Mouse (Mus musculus) thymus, postnatal 0 days (tissue): ENCODE measurements around the gene Dnajc25. TPM values are rescaled to one million over a fixed set of nuclear protein-coding genes. Genes with fewer than 3 reads are reported as not detected.

Source experiments
- DNase-seq: peaks from one replicate; pipeline ENCODE4 v3.0.0-alpha.2; 2015; ENCODE audit warnings: low spot score
- polyA plus RNA-seq: library from polyadenylated mRNA; unstranded; fragments of >200 nt; fragmentation: Nextera tagmentation; extraction: Ambion mirVana; gene quantifications from 2 replicates; pipeline ENCODE4 v1.2.1, GENCODE M21; 2015

The Dnajc25 gene
- 5.7 and 6.9 TPM in 2 replicates for polyA plus RNA-seq

DNA sequence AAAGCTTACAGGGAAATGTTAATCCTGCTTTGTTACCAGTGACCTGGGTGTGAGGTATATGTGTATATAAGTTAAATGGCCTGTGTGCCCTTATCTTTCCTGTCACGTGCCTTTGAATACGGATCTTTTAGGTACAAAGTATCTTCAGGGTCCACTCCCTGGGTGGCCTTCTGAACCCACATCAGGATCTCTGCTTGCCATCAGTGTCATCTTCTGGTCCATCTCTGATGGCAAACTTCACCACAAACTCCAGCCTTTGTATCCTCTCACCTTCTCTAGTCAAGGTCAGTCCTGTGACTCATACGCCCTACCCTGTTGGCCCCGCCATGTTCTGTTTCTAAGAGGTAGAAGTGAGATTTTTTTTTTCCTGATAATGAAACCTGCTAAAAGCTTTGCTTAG is at the start of gene Dnajc25:
Gene Dnajc25 (plus strand): TSS at position 301 of the 400 bp plus-strand sequence.
- no peak for DNase-seq

DNA sequence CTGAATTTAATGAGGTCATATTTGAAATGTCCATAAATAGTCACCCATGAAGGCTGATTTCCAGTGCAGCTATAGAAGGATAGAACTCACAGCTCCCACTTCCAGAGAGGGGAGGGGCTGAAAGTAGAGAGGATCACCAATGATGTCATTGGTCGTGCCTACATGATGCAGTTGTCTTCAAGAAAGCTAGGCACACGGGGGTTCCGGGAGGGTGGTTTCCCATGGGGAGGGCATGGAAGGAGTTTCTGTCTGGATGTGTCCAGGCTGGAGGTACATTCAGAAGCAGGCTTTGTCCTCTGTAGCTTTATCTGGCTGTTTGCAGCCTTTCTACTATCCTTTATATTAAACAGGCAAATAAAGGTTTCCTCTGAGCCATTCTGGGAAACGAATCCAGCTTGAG is 46.5 kb upstream of the Dnajc25 start:
- no peak for DNase-seq

DNA sequence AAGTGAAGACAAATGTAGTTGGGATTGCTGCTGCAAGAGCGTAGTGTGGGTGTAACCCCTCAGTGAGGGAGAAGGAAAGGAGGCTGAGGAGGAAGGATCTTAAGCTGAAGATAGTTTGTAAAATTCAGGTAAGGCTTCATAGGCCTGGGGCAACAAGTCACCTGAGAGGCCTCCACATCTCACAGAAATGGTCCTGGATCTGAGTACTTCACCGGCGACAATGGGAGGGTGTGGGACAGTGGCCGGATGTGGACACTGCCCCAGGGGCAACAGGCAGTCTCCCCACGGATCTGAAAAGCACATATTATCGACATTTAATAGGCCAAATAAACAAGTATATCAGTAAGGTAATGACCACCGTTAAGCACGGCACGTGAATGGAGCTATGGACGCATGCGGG is 42.2 kb upstream of the Dnajc25 start:
- DNase-seq: no peak

DNA sequence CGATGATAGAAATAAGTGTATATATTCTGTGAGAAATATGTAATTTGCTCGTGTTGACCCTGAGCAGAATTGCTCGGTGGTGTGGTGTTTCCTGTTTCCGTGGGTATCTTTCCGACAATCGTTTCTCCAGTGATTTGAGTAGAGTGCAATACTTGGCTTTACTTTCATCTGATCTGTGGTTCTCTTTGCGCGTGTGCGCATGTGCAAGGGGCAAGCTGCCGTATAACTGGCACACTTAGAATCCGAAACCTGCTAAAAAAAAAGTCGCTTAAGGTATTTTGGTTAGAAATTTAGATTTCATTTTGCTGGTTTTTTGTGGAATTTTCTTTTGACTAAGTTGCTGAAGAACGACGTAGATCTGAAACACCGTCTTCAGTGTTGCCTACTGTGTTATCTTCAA is 33.1 kb upstream of the Dnajc25 start:
- no peak for DNase-seq

DNA sequence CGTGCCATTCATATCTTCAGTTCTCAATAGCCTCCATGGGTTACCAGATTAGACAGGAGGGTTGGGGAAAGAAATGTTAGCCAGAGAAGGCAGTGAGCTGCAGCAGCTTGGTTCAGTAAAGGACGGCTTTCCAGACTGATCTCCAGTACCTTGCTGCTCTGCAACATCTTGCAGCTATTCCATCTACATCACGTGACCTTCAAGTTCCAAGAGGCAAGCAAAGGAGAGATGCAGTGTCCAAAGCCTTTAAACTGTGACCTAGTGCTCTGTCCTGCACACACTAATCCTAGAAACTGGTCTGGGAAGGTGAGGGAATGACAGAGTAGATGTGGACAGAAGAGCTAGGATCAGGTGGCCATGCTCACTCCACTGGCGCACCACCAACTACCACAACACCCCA is 31.6 kb upstream of the Dnajc25 start:
- no peak for DNase-seq

DNA sequence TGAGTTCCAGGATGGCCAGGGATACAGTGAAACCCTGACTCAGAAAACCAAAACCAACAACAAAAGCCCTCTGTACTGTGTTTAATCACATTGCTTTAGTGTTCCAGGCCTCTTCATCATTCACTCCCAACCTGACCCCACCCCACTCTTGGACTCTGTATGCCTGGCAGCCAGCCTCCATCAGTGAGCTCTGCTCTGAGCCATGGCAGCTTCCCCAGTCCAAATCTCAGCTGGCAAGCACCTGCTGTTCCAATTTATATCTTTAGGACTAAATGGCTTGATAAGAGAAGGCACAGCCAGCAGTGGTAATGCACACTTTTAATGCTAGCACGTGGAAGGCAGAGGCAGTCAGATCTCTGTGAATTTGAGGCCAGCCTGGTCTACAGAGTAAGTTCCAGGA is 29.7 kb upstream of the Dnajc25 start:
- DNase-seq: no peak

DNA sequence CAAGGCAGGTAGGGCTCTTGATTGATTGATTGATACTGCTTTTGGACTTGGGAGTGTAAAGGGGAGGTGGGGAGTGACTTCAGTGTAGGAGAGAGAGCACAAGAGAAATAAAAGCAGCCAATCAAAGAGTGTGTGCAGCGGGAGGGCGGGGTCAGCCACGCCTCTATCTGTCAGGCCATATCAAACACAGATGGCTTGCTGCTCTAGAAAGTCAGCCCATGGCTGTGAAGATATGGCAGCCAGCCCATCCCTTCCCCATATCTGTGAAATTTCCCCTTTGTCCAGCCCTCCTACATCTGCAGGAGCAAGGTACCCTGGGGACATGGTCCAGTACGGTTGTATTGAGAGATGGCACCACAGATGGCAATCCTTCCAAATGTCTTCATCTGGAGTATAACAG is 24.2 kb upstream of the Dnajc25 start:
- no peak for DNase-seq

DNA sequence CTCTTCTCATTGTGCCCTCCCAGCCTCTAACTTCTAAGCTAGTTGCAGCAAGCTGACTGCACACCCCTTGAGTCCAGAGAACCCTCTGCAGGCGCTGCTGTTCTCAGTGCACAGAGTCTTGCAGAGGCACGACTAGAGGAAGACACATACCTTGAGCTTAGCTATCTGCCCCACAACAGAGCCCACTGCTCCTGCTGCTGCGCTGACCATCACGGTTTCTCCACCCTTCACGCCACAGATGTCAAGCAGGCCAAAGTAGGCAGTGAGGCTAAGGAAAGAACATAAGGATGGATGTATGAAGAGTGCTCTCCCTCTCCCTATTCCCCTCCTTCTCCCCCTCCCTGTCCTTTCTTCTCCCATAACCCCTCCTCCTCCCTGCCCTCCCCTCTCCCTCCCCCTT is 19.2 kb upstream of the Dnajc25 start:
- DNase-seq: no peak

DNA sequence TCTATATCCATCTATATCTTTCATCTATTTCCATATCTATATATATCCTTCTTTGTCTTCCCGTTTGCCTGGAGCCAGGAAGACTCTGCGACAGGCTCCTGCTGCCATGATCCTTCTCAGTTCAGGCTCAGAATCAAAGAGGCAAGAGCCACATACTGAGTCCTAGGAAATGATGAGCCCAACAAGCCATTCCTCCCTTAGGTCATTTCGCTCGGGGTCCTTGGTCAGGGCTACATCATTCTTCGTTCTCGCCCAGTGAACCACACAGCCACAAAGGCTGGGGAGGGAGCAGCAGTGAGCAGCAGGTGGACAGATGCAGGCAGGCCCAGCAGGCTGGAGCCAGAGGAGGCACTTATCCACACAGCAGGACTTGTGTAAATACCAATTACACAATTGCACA is 13.4 kb upstream of the Dnajc25 start:
- no peak for DNase-seq

DNA sequence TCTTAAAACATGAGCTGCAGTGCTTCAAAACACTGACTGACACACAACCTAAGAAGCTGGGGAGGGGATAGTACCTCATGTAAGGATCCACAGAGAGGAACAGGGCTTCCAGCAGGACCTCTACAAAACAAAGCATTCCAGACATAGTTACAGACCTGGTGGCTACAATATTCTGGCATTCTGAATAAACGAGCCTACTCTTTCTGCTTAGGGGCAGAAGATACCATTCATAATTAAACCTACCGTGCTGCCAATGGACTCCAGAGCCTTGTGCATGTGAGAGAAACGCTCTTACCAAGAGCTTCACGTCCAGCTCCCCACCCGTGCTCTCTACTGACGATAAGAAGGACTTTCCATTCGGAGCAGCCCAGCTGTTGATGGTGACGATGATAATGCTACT is 12.1 kb upstream of the Dnajc25 start:
- DNase-seq: no peak

DNA sequence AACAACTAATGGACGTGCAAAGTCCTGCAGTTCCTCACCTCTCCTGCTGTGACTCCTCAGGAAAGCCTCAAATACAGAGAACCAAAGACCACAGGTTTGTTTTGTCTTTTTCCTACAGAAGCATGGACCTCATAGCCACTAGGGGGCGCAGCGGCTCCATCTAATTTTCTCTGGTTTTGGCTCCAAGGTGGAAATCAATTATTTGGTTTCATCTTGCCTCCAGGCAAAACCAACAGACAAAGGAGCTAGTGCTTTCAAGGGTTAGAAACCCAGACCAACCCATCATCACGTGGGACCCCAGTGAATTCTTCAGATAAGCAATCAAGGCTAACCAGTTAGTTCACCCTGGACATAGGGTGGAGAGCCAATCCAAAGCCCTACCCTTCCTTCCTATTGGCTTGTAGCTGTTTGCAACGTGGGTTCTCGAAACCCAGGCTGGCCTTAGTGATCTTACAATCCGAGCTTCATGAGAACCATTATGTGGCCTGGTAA is 9.7 kb upstream of the Dnajc25 start:
- DNase-seq: peak; percentile 78

DNA sequence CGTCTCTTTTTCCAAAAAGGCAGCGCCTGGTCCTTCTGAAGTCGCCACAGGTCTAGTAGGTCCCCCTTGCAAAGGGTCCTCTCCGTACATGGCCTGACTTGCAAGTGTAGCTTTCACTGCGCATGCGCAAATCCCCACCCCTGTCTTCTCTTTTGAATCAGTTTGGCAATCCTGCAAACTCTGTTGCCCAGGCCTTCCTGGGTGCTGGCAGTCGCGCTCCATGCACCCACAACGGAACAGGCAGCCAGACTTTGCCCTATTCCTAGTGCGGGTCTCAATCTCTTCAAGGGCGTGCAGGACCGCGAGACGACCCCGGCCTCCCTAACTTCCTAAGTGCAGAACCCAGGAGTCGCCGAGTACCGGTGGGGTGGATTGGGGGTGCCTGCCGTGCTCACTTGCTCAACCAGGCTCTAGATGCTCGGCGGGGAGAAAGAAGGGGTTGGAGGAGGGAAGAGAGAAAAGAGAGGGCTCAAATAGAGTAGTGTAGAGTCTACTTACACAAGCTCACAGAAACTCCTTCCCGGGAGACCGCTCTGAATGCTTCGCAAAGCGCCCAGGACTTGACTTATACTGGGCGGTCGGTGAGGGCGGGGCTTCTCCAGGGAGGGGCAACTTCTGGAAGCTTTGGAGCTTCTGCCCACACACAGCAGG is 8.2 kb upstream of the Dnajc25 start, which contains the start of gene Ptgr1:
Gene Ptgr1 (minus strand): TSS at position 580 of the 651 bp plus-strand sequence.
- DNase-seq: peak; percentile 86

DNA sequence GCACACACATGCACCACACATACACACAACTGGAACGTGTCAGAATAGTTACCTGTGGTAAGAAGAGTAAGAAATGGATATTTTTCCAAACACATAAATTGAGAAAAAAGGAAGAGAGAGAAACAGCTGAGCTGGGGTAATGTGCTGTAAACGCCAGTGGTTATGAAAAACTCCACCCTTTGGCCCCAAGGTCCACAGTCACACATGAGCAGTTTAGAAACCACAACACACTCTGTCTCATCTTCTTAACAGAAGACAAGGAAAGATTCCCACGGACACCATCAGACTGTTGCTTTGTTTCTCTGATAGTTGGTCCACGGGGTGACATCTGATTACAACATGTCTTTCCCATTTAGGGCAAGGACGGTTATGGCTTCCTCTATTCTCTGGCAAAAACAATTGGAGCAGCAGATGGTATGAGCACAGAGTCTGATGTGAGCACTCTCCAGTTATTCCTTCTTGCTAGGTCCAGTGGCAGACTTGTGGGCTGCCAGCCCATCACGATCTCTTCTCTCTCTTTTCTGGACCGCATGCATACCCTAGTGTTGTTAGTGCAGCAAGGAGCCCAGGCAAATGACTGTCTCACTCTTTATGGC is 5.5 kb upstream of the Dnajc25 start:
- DNase-seq: no peak

DNA sequence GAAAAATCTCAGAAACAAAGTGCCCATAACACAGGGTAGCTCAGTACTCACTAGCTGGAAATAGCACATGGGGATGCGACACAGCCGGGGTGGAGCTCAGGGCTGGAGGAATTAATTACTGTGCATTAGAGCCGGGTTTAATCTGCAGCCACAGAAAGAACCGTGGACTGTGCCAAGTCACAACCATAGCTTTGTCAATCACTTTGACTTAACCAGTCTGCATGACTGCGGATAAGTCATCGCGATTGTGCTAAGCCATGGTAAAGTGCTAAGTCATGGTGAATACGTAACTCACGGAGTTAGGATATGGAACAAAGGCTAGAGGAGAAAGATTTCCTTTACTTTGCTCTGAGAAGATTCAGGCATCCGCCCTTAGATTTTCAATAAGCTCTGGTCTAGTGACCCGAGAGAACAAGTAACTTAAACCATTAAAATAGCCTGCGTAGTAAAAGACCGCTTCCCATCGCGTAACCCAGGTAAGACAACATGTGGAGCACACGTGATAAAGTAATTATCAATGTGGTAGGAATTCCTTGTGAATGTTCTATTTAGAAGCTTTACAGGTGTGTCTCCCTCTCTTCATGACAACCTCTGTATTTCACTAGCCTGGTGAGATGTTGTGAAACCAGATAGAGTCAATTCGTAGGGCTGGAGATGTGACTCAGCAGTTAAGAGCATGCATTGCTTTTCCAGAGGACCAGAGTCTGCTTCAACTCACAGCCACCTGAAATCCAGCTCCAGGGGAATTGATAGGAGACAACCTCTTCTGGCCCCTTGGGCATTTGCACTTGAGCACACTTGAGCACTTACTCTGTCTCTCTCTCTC is 4.0 kb upstream of the Dnajc25 start:
- no peak for DNase-seq

DNA sequence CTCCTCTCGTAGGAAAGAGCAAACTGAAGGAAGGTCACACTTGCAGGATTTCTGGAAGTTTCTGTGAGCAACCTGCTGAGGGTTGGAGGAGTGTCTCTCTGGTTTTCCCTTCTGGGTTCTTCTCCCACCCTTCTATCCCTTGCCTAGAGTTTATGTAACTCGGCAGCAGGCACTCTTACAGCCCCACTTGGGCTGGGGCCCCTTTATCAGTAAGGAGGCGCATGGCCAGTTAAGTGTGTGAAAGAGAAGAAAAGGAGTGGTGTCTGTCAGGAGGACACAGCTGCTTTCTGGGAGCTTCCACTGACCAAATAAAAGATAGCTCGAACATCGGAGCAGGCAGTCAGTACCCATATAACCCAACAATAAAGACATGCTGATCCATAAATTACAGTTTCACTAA is 2.7 kb upstream of the Dnajc25 start:
- no peak for DNase-seq

DNA sequence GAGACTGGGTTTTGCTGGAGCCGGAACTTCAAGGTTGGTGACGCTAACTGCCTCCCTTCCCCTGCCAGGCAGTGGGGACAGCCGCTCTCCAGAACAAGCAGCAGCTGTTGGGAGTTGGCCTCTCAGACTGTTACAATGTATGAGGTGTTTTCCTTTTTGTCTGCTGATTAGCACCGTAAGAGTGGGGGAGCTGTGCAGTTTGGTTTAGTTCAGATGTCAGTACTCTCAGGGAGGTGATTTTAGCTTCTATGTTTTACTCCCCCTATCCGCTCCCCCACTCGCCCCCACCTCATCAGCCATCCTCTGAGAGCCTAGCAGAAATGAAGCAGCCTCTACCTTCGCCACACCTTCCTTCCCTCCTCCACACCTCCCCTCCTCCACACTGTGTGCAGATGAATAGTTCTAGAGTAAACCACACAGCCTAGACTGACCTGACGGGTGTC is 410 bp downstream of the Dnajc25 start:
- DNase-seq: no peak

DNA sequence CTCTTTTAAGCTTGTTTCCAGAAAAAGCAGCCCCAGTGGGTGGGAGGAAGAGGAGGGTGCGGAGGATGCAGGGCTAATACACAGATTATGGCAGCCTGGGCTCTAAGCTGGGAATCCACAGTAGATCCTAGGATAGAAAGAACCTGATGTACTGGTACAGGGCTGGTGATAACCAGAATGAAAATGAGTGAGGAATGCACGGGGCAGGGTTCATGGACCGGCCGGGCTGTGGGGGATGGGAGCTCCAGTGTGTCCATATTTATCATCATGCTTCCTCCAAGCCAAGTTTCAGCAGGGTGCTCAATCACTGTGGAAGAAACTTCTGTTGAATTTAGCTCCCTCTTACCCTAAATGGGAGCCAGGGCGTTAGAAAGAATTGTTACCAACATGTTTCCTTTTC is 2.2 kb downstream of the Dnajc25 start:
- DNase-seq: no peak

DNA sequence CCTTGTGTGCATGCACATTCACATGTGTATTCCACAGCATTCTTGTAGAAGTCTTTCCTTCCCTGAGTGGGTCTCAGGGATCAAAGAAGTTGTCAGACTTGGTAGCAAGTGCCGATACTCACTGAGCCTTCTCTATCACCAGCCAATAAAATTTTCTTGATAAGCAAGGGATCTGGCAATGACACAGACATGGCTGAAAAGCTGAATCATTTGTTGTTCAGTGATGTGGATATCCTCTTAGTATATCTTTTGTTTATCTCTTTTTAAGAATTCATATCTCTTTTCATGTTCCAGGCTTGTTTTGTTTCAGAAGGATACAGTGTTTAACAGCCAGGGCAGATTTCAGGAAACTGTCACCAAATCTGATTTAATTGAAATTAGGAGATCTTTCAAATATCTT is 3.8 kb downstream of the Dnajc25 start:
- DNase-seq: no peak

DNA sequence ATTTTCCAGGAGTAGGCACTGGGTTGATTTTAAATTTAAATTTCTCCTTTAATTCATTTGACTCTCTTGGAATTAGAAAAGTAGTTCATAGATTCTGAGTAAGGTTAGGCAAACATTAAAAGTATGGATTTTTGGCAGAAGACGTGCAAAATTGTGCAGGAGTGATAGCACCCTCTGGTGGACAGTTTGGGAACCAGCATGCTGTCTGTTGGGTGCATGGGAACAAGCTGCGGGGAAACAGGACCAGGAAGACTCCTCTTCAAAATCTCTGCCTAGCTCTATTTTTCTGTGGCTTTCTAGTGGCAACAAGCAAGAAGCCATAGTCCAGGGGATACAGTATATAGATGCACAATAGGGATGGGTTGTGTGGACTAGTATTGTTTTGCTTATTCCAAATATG is 4.8 kb downstream of the Dnajc25 start:
- DNase-seq: peak; percentile 82

DNA sequence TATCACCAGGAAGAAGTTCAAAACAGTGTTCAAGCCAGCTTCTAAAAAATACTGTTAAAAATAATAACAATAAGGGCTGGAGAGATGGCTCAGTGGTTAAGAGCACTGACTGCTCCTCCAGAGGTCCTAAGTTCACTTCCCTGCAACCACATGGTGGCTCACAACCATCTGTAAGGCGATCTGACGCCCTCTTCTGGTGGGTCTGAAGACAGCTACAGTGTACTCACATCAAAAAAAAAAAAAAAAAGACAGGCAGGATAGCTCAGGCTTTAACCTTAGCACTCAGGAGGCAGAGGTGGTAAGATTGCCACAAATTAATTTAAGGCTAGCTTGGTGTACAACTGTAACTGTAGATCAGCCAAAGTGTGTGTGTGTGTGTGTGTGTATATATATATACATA is 5.8 kb downstream of the Dnajc25 start:
- DNase-seq: peak; percentile 74

DNA sequence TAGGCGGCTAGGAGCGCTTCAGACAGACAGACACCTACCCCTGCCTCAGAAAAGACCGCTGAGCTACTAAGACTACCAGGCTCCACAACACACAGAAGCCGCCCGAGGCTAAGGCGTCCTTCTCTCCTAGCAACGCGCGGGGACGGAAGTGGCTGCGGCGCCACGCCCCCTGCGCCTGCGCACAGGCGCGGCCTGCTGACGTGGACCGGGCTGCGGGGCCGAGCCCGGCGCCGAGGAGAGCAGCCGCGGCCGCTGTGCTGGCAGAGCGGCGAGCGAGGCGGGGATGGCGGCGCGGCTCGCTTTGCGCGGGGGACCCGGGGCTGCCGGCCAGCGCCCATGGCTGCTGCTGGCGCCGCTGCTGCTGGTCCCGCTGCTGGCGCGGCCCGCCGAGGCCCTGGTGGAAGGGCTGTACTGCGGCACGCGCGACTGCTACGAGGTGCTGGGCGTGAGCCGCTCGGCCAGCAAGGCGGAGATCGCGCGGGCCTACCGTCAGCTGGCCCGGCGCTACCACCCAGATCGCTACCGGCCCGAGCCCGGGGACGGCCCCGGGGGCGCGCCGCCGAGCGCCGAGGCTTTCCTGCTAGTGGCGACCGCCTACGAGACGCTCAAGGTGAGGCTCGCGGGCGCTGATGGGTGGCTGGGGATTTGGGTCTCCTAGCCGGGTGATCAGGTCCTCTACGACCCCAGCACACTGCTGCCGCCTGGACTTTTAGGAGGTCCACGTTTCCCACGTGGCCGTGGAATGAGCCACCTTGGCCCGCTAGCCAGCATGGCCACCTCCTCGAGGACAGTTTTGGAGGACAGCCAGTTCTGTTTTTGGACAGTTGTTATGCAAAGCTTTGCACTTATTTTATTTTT is 8.3 kb downstream of the Dnajc25 start, which contains the start of gene Gm20503:
Gene Gm20503 (plus strand): TSS at position 263 of the 858 bp plus-strand sequence.
- peak; percentile 95 for DNase-seq
